Mouse (Mus musculus): ENCODE results near the gene Smpd1. TPM values are rescaled to one million over a fixed set of nuclear protein-coding genes. Genes with fewer than 3 reads are reported as not detected.

Smpd1 gene
- 109 and 144 TPM in 2 replicates for polyA plus RNA-seq (2012; rRNA removed)

DNA sequence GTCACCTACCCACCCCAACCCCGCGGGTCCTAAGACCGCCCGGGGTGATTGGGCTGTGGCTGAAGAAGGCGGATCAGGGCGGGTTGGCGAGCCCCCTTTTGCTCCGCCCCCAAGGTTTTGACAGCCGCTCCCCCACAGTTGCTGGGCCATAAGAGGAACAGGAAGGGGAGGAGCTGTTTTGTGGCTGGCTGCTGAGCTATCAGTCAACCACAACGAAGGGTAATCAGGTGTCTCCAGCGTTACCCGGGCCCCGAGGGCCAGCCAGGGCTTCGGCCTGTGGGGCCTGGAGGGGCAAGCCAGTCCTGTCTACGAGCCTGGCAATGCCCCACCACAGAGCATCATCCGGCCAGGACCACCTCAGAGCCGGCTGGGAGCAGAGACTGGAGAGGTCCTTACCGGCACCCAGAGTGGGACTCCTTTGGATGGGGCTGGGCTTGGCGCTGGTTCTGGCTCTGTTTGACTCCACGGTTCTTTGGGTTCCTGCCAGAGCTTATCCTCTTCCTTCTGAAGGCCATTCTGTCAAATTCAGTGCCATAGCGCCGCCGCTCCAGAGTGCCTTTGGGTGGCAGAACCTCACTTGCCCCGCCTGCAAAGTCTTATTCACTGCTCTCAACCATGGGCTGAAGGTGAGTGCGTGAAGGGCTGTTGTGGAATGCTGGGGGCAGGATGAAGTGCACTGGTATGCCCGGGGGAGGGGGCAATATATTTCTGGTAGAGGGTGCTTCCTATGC, at the start of gene Smpd1:
Smpd1 (plus strand) TSS at position 149 of the 731 bp plus-strand sequence.
- 0 out of 2 replicates have a peak, but pooled peaks cover 6% of the 10 kb centered on the region for H3K4me1 ChIP-seq (ENCODE audit: control insufficient read depth, insufficient read depth, low read length)
- H3K36me3 ChIP-seq (ENCODE audit: control insufficient read depth, insufficient read depth, low read length), result no peaks in the 10 kb centered on the region
- no peaks in the 10 kb centered on the region for H3K27me3 ChIP-seq (replicated peaks; ENCODE audit: control insufficient read depth, insufficient read depth, low read length)
- peak; percentile 97 for DNase-seq
- peak within 1 kb of the TSS; percentile 67 for H3K4me3 ChIP-seq (ENCODE audit: insufficient read depth, low read depth, low read length)
- TF ChIP-seq CTCF (conservative IDR thresholded peaks at IDR 0.05; ENCODE audit: insufficient read depth, insufficient read length, low read depth, low read length) (no peak), POLR2A (IDR thresholded peaks at IDR 0.05; ENCODE audit: low read depth, low read length) (no peak)
- WGBS, result under 1% methylated on average over 26 of the region's 26 CpGs
- peak within 1 kb of the TSS; percentile 57 for H3K27ac ChIP-seq (ENCODE audit: insufficient read depth, low read depth, low read length)

DNA sequence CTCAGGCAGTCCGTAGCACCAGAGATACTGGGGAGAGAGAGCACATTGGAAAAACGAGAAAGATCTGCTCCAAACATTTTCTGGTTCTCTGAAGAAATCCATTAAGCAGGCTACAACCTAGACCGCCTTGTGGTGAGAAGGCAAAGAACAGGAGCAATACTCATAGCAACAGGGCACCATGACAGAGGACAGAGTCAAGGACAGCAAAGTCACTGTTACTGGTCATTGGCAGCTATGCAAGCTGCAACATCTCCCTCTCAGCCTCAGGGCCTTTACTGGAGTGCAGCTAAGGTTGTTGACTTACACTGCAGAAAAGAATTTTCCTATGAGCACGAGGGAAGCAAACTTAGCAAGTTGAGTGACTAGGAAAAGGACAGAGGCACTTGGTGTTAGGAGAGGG, 46.9 kb upstream of the Smpd1 start:
- DNase-seq, result no peak
- WGBS, result 70% methylated on average over 4 of the region's 4 CpGs
- Histone ChIP-seq H3K4me1 (ENCODE audit: control insufficient read depth, insufficient read depth, low read length) (no peaks in the 10 kb centered on the region), H3K36me3 (ENCODE audit: control insufficient read depth, insufficient read depth, low read length) (no peaks in the 10 kb centered on the region), H3K27ac (ENCODE audit: insufficient read depth, low read depth, low read length) (no peak overlapping the region), H3K27me3 (replicated peaks; ENCODE audit: control insufficient read depth, insufficient read depth, low read length) (no peaks in the 10 kb centered on the region), H3K4me3 (ENCODE audit: insufficient read depth, low read depth, low read length) (no peak overlapping the region)
- TF ChIP-seq POLR2A (IDR thresholded peaks at IDR 0.05; ENCODE audit: low read depth, low read length), result no peak

DNA sequence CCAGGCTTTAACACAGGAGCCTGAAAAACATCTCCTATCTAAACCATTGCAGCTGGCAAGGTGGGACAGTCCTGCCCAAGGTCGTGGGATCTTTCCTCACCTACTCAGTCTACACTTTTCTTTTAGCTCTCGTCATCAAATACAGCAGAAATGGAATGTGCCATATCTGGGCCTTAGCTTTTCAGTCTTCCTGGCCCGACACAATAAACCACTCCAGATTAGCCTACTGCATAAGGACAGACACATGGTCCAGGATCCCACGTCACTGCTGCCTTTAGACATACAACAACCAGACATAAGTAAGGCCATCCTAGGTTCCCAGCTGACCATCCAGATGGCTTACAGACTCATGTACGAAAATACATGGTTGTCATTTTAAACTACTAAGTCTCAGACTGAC, 44.0 kb upstream of the Smpd1 start:
- 88% methylated on average over 5 of the region's 5 CpGs for WGBS

DNA sequence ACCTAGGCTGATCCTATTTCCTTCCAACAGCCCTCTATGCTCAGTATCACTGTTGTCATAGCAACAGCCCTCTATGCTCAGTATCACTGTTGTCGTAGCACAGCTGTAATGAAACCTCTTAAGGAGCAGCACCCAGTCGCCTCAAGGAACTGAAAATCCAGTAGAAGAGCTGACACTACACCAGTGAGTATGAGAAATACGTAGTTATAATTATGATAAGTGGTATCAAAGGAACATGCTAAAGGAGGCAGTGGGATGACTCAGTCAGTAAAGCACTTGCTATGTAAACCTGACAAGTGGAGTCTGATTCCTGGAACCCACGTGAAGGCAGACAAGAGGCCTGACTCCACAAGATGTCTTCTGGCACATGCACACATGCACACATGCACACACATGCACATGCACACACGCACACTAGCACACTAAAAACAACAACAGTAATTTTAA, 40.3 kb upstream of the Smpd1 start:
- Histone ChIP-seq H3K4me1 (ENCODE audit: control insufficient read depth, insufficient read depth, low read length) (peaks cover 5% of the 10 kb centered on the region; the same call in 1 of the 2 replicates), H3K36me3 (ENCODE audit: control insufficient read depth, insufficient read depth, low read length) (no peaks in the 10 kb centered on the region), H3K27ac (ENCODE audit: insufficient read depth, low read depth, low read length) (no peak overlapping the region), H3K4me3 (ENCODE audit: insufficient read depth, low read depth, low read length) (no peak overlapping the region), H3K27me3 (replicated peaks; ENCODE audit: control insufficient read depth, insufficient read depth, low read length) (no peaks in the 10 kb centered on the region)
- TF ChIP-seq CTCF (conservative IDR thresholded peaks at IDR 0.05; ENCODE audit: insufficient read depth, insufficient read length, low read depth, low read length) (no peak), POLR2A (IDR thresholded peaks at IDR 0.05; ENCODE audit: low read depth, low read length) (no peak)
- no peak for DNase-seq
- 64% methylated on average over 5 of the region's 5 CpGs for WGBS

More for the DNA sequence above, 44.0 kb upstream of the Smpd1 start:
- Histone ChIP-seq H3K4me3 (ENCODE audit: insufficient read depth, low read depth, low read length) (no peak overlapping the region), H3K4me1 (ENCODE audit: control insufficient read depth, insufficient read depth, low read length) (no peaks in the 10 kb centered on the region), H3K27ac (ENCODE audit: insufficient read depth, low read depth, low read length) (no peak overlapping the region), H3K36me3 (ENCODE audit: control insufficient read depth, insufficient read depth, low read length) (no peaks in the 10 kb centered on the region), H3K27me3 (replicated peaks; ENCODE audit: control insufficient read depth, insufficient read depth, low read length) (no peaks in the 10 kb centered on the region)
- TF ChIP-seq POLR2A (IDR thresholded peaks at IDR 0.05; ENCODE audit: low read depth, low read length) (no peak), CTCF (conservative IDR thresholded peaks at IDR 0.05; ENCODE audit: insufficient read depth, insufficient read length, low read depth, low read length) (no peak)
- DNase-seq, result no peak

DNA sequence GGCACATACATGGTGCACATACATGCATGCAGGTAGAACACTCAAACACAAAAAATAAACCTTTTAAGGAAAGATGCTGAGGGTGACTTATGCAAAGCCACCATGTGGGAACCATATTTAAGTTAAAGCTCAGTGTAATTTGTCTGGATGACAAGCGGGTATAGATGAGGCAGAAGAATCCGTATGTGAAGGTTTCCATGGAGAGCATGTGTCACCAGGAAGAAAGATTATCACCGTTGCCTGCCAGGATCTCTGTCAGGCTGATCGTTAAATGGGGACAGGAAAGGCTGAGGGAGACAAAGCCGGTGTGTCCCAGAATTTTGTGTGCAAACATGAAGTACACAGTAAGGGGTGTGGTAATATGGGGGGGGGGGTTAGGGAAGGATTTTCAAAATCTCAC, 39.6 kb upstream of the Smpd1 start:
- 50% methylated on average over 5 of the region's 5 CpGs for WGBS
- TF ChIP-seq POLR2A (IDR thresholded peaks at IDR 0.05; ENCODE audit: low read depth, low read length) (no peak), CTCF (conservative IDR thresholded peaks at IDR 0.05; ENCODE audit: insufficient read depth, insufficient read length, low read depth, low read length) (no peak)
- Histone ChIP-seq H3K36me3 (ENCODE audit: control insufficient read depth, insufficient read depth, low read length) (no peaks in the 10 kb centered on the region), H3K4me1 (ENCODE audit: control insufficient read depth, insufficient read depth, low read length) (peaks cover 5% of the 10 kb centered on the region; the same call in 1 of the 2 replicates), H3K4me3 (ENCODE audit: insufficient read depth, low read depth, low read length) (no peak overlapping the region), H3K27me3 (replicated peaks; ENCODE audit: control insufficient read depth, insufficient read depth, low read length) (no peaks in the 10 kb centered on the region), H3K27ac (ENCODE audit: insufficient read depth, low read depth, low read length) (no peak overlapping the region)
- no peak for DNase-seq

DNA sequence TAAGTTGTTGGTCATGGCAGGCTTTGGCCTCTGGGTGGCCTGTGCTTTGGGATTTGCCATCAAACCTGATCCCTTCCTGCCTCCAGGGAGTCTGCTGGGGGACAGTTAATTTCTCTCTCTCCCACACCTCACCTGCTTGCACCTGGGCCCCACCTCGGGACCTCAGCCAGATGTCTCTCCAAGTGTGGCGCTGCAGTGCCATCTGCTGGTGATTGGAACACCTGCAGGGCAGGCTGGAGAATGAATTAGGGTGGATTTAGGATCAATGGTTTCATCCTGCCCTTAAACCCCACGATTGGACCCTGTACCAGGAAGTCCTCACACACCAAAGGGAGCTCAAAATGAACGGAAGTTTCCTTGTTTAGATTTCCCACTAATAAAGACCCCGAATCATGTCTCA, 39.0 kb upstream of the Smpd1 start:
- DNase-seq, result peak; percentile 64
- Histone ChIP-seq H3K4me3 (ENCODE audit: insufficient read depth, low read depth, low read length) (no peak overlapping the region), H3K4me1 (ENCODE audit: control insufficient read depth, insufficient read depth, low read length) (peaks cover 5% of the 10 kb centered on the region; the same call in 1 of the 2 replicates), H3K27me3 (replicated peaks; ENCODE audit: control insufficient read depth, insufficient read depth, low read length) (no peaks in the 10 kb centered on the region), H3K27ac (ENCODE audit: insufficient read depth, low read depth, low read length) (no peak overlapping the region), H3K36me3 (ENCODE audit: control insufficient read depth, insufficient read depth, low read length) (no peaks in the 10 kb centered on the region)
- TF ChIP-seq POLR2A (IDR thresholded peaks at IDR 0.05; ENCODE audit: low read depth, low read length) (no peak), CTCF (conservative IDR thresholded peaks at IDR 0.05; ENCODE audit: insufficient read depth, insufficient read length, low read depth, low read length) (peak; percentile 89)
- WGBS, result 13% methylated on average over 5 of the region's 5 CpGs

DNA sequence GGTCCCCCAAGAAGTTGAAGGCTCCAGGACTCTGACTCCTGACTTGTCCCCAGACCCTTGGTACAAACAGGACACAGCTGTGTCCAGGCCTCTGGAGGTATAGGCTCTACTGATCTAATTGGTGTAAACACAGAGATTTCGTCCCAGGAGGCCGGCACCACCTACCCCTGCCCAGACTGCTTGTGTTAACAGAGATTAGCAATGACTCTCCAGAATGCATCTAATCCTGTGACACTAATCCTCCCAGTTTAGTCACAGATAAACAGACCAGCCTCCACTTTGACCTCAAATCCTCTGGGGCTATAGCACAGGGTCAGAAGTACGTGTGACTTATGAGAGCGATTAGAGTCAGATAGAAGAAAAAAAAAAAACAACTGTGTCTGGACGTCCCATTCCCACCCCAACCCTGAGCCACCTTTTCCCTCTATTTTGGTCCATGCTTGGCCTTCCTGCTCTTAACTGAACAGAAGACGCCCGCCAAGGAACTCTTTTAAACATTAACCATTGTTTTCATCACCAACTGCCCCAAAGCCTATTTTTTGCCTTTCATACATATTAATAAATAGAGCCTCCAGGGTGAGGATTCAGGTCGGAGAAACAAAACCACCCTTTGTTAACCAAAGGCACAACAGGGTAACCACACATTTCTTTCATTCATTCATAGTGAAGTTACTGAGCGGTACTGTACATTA, 37.3 kb upstream of the Smpd1 start:
- H3K27ac ChIP-seq (ENCODE audit: insufficient read depth, low read depth, low read length), result no peak overlapping the region
- H3K36me3 ChIP-seq (ENCODE audit: control insufficient read depth, insufficient read depth, low read length), result no peaks in the 10 kb centered on the region
- H3K4me3 ChIP-seq (ENCODE audit: insufficient read depth, low read depth, low read length), result no peak overlapping the region
- WGBS, result 36% methylated on average over 9 of the region's 9 CpGs
- H3K27me3 ChIP-seq (replicated peaks; ENCODE audit: control insufficient read depth, insufficient read depth, low read length), result no peaks in the 10 kb centered on the region
- TF ChIP-seq CTCF (conservative IDR thresholded peaks at IDR 0.05; ENCODE audit: insufficient read depth, insufficient read length, low read depth, low read length) (no peak), POLR2A (IDR thresholded peaks at IDR 0.05; ENCODE audit: low read depth, low read length) (no peak)
- DNase-seq, result peak; percentile 76
- peaks cover 5% of the 10 kb centered on the region; the same call in 1 of the 2 replicates for H3K4me1 ChIP-seq (ENCODE audit: control insufficient read depth, insufficient read depth, low read length)
